Mouse (Mus musculus): ENCODE measurements at regions not wholly inside any gene's neighbourhood (a gene's known extent, or its start where the extent isn't known, plus 50 kb on each side); places are given as distances from the start of the nearest gene placed in this dataset.

DNA sequence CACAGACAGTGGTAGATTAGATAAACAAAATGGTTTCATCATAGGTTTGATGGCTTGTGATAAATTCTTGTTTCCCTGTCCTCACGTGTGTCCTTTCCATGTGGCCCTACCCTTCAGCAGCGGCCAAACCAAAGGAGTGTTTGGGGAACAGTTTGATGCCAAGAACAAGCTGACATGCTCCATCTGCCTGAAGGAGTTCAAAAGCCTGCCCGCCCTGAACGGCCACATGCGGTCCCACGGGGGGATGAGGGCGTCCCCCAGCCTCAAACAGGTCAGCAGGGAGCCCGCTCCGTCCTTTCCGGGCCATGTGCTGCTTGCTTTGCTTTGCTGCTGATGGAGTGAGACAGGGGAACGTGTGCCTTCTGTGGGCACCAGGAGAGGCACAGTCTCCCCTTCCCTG is 51.0 kb upstream of the Mrps10 start:
- in situ Hi-C loops (cut with MboI; ENCODE audit: unreplicated experiment in 2 of 2) = no loop called here

GRCm38 (mm10) chr17:47313162-47313561 is 55.5 kb upstream of the Mrps10 start:
- in situ Hi-C loops (cut with MboI; ENCODE audit: unreplicated experiment in 2 of 2) = no loop called here

DNA sequence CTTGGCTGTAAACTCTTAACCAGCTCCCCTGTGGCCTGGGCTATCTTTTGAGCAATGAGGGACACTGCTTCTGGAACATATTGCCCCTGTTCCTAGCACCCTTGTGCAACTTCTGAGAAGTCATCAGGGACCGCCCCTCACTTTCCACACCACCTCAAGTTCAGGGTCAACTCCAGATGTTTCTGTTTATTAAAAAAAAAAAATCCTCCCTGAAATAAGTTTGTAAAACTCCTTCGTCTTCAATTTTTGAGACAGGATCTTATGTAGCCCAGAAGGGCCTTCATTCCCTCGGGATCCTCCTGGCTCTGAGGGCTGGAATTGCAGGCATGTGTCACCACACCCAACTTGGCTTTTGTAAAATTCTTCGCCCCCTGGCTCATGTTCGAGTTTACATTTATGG is 57.4 kb upstream of the Mrps10 start:
- in situ Hi-C loops (cut with MboI; ENCODE audit: unreplicated experiment in 2 of 2) = no loop called here

DNA sequence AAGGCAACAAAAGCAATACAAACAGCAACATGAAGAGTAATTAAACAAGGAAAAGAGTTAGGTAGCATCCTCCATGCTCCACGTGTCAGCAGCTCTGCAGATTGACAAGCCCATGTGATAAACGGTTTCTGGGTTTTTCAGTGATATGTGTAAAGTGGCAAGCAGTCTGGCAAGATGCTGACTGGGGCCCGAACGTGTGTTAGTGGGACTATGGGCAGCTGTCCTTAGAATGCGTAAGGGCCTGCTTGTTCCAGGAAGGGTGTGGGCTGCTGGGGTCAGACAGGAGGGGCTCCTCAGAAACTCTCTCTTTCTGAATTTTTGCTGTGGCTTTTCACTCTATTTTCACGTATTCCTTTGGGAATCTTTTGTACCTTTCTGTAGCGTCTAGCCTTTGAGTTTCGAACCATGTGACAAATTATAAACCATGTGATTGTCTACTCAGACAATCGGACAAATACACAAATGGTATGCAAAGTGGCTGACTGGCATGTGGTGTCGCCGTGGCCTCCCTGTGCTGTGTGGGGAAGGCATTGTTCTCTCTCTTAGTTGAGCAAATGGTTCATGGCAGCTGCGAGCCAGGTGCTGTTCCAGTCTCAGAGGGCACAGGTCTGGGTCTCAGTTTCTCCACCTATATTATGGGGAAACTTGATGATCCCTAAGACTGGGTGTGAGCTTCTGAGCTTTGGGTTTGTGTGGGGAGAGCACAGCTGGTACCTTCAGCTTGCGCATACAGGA is 62.5 kb upstream of the Mrps10 start:
- in situ Hi-C loops (cut with MboI; ENCODE audit: unreplicated experiment in 2 of 2) = no loop called here

DNA sequence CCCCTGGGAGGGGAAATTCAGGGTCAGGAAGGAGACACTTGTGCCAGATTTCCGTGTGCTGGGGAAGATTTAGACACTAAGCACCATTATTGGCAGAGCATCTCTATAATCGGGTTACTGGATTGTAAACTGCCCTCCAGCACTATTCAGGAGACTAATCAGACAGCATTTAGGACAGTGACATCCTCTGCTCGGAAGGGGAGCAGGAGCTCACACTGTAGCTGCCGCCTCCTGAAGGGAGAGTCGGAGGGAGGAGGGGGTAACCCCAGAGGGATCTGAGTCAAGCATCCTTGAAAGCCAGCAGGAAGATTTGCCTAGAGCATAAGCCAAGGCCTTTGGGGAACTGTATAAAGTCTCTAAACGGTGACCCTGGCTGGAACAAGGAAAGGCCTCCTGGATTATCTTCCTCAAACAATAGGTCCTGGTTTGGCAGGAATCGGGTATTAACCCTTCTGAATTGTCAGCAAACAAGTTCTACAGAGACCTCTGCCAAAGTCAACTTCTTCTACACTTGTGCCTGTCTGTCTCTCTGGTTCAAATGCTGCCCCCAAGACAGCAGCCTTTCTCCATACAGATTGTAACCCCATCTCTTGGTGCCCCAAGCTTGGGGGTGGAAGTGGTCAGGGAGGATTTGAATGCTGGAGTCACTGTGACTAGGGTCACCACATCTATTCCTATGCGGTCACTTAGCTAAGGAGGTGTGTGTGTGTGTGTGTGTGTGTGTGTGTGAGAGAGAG is 64.1 kb upstream of the Mrps10 start:
- in situ Hi-C loops (cut with MboI; ENCODE audit: unreplicated experiment in 2 of 2) = no loop called here

- in situ Hi-C loops (cut with MboI; ENCODE audit: unreplicated experiment in 2 of 2) = no loop called here
Measured at GRCm38 (mm10) chr17:47303600-47303999, 65.1 kb upstream of the Mrps10 start.

GRCm38 (mm10) chr17:47298396-47298919 is 70.2 kb upstream of the Mrps10 start:
- in situ Hi-C loops (cut with MboI; ENCODE audit: unreplicated experiment in 2 of 2) = no loop called here

DNA sequence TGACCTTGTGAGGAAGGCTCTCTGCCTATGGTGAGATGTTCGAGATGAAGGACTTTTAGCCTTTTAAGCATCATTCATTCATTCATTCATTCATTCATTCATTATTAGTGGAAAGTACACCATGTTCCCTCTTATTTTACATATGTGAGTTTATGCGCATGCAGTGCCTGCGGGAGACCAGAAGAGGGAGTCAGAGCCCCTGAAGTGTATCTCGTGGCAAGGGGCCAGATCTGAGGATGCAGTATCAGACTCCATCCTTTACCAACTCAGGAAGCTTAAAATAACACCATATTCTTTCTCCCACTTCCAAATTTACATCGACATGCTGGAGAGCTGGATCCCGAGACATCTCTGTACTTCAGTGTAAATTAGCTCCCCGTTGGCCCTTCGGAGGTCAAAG is 70.7 kb upstream of the Mrps10 start:
- in situ Hi-C loops (cut with MboI; ENCODE audit: unreplicated experiment in 2 of 2) = no loop called here

GRCm38 (mm10) chr17:47296709-47297450 is 71.8 kb upstream of the Mrps10 start:
- in situ Hi-C loops (cut with MboI; ENCODE audit: unreplicated experiment in 2 of 2) = no loop called here

DNA sequence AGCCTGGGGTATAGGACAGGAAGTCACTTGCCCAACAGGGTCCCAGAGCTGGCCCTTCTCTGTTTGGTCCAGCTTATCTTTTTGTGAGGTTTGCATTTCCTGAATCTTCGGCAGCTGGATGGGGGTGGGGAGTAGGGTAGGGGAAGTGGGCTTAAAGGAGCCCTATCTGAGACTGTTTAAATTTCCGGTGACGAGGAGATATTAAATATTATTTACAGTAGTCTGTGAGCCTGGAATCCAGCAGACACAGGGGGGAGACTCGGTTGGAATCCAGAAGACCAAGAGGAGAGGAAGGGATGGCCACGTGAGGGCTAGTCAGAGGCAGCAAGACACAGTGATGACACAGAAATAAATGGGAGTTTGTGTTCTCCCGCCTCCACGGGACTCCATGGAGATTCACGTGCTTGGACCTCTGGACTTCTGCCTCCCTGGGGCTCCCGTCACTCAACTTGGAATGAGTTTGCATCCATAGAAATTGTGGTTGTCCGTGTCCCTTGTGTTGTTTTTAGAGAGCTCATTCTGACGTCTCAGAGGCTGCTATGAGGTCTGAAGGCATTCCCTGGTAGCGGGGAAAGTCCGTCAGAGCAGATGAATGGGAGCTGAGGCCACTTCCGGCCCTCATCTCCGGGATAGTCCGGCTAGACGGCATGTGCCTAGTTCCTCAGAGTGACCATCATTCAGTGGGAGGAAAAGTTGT is 73.2 kb upstream of the Mrps10 start:
- in situ Hi-C loops (cut with MboI; ENCODE audit: unreplicated experiment in 2 of 2) = no loop called here

- in situ Hi-C loops (cut with MboI; ENCODE audit: unreplicated experiment in 2 of 2) = no loop called here
Measured at GRCm38 (mm10) chr17:47294091-47294534, 74.6 kb upstream of the Mrps10 start.

DNA sequence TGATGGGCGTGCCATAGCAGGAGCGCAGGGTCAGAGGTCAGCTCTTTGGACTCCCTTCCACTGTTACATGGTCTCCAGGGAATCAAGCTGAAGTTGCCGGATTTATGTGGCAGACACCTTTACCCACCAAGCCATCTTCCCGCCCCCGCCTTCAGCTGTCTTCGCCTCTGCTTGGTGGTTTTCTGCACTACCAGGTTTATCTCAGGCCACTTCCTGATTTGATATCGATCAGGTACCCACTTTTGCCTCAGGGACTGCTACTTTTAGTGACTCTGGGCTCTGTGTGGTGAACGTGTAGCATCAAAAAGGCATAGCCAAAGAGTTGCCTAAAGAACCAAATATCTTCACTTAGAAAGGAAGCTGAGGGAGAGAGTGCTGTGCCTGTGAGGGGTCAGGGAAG is 75.5 kb upstream of the Mrps10 start:
- in situ Hi-C loops (cut with MboI; ENCODE audit: unreplicated experiment in 2 of 2) = no loop called here

DNA sequence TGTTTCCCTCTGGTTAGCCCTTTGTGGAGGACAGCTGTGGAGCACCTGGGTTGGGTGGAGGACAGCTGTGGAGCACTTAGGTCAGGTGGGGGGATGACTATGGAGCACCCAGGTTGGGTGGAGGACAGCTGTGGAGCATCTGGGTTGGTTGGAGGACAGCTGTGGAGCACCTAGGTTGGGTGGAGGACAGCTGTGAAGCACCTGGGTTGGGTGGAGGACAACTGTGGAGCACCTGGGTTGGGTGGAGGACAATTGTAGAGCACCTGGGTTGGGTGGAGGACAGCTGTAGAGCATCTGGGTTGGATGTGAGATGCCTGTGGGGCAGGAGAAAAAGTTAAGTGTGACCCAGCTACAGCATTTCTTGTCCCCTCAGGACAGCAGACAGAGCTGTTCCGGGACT is 77.1 kb upstream of the Mrps10 start:
- in situ Hi-C loops (cut with MboI; ENCODE audit: unreplicated experiment in 2 of 2) = no loop called here

GRCm38 (mm10) chr17:47285616-47286015 is 83.1 kb upstream of the Mrps10 start:
- in situ Hi-C loops (cut with MboI; ENCODE audit: unreplicated experiment in 2 of 2) = no loop called here

DNA sequence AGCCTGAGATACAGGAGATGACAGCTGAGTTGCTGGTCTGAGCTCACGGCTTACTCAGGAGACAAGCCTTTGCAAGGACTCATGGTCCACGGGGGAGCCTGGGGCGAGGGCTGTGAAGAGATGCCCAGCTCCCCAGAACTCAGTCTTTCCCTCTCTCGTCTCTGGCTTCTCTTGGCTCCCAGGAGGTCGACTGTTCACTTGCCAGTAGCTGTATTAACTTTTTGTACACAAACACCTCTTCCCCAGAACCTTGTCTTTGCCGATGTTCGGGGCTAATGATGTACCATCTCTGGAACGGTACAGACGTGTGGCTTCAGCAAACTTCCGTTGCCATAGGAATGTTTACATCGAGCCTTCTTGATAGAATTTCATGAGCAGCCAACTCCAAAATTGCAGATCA is 84.5 kb upstream of the Mrps10 start:
- in situ Hi-C loops (cut with MboI; ENCODE audit: unreplicated experiment in 2 of 2) = no loop called here

GRCm38 (mm10) chr17:47283158-47283557 is 85.5 kb upstream of the Mrps10 start:
- in situ Hi-C loops (cut with MboI; ENCODE audit: unreplicated experiment in 2 of 2) = no loop called here

GRCm38 (mm10) chr17:47282476-47282875 is 86.2 kb upstream of the Mrps10 start:
- in situ Hi-C loops (cut with MboI; ENCODE audit: unreplicated experiment in 2 of 2) = no loop called here

DNA sequence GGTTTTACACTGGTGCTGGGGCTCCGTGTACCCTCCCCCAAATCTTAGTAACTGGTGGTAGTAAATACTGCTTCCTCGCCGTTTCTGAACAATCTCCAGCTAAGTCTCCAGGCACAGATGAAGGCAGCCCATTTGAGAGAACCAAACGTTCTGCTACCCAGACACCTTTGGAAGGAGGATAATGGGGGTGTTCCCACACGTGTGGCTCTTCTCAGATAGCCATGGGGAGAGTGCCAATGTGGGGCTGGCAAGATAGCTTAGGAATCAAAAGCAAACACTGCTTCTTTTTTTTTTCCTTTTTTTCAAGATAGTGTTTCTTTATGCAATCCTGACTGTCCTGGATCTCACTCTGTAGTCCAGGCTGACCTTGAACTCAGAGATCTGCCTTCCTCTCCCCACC is 90.8 kb upstream of the Mrps10 start:
- in situ Hi-C loops (cut with MboI; ENCODE audit: unreplicated experiment in 2 of 2) = no loop called here

GRCm38 (mm10) chr17:47276639-47277038 is 92.0 kb upstream of the Mrps10 start:
- in situ Hi-C loops (cut with MboI; ENCODE audit: unreplicated experiment in 2 of 2) = no loop called here

DNA sequence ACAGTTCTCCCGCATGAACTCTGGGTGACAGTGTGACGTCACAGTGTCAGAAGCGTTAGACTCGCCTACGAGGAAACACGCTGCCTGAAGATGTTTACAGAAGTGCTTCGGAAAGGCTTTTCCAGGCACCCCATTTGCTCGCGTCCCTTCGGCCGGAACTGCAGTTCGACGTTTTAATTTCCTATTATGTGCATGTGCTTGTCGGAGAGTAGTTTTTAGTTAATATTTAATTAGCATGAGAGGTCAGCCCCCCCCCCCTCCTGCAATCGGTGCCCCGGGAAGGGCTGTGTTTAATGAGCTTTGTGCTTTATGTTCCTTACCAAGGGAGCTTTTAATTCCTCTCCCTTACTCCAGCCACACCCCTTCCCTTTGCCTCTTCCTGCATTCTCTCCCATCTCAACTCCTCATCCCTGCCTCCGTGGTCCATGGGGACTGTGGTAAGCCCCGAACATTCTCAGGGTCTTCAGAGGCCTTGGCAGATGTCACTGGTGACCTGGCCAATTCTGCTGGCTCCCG is 92.8 kb upstream of the Mrps10 start:
- in situ Hi-C loops (cut with MboI; ENCODE audit: unreplicated experiment in 2 of 2) = no loop called here
